Mouse (Mus musculus): ENCODE data around the gene Rpl39l.
"Not testable (repeated sequence)": the region's sequence is repeated elsewhere in the genome, so short reads cannot be mapped to it uniquely, and the experiment has no call there.

Gene Rpl39l

DNA sequence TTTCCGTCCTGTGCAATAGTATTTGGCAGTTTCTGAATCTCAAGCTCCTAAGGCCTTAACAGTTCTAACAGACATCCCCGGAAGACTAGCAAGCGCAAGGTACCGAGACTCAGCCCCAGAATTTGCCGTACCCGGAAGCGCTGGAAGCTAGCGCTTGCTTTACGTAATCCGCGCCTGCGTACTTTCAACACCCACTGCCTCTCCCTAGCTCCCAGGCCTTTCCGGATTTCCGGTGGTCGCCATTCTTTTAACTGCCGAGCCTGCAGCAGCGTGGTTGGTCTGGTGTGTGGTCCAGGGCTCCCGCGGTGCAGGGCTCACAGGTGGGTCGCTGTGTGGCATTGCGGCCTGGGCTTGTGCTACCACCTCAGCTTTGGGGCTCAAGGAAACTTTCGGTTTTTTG lies at the start of gene Rpl39l:
Gene Rpl39l (plus strand): TSS at position 222 of the 400 bp plus-strand sequence.
- DNase-seq (ENCODE audit: low spot score), result no peak

DNA sequence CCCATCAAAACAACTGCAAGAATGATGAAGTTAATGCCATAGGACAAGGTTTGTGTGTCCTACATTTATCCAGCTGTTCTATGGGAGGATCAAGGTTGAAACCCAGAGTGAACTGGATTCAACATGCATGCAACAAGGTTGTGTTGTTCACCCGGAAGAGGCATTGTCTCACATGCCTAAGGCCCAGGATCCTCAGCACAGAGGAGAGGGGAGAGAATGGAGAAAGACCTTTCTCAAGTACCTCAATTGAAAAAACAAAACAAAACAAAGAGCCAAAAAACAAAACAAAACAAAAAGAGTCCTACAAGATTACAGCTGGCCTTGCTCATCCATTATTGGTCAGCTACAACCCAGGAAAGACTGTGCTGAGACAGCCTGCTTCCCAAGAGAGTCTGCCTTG lies 42.4 kb upstream of the Rpl39l start:
- DNase-seq (ENCODE audit: low spot score), result no peak

GRCm38 (mm10) chr16:10129052-10129911 lies 40.7 kb upstream of the Rpl39l start:
- DNase-seq (ENCODE audit: low spot score), result no peak

GRCm38 (mm10) chr16:10143166-10143565 lies 26.9 kb upstream of the Rpl39l start:
- DNase-seq (ENCODE audit: low spot score), result no peak

DNA sequence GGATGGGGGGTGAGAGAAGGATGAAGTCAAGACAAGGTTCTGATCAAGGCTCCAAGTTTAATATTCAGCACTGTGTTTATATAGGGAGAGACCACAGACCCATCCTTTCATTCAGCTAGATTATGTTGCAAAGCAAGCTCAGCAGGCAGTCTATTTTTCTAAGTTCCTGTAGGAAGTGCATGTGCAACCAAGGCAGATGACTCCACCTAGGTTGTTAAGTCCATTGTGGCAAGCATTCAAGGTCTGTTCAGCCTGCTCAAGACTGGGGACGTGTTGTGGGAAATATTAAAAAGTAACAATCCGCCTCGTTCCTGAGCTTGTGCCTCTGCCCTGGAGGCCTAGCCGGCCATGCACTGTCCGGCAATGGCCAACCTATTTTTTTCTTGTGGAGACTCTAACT lies 22.6 kb upstream of the Rpl39l start:
- no peak for DNase-seq (ENCODE audit: low spot score)

- DNase-seq (ENCODE audit: low spot score), result no peak
These were observed 712 bp upstream of the Rpl39l start for GRCm38 (mm10) chr16:10169123-10169905.

DNA sequence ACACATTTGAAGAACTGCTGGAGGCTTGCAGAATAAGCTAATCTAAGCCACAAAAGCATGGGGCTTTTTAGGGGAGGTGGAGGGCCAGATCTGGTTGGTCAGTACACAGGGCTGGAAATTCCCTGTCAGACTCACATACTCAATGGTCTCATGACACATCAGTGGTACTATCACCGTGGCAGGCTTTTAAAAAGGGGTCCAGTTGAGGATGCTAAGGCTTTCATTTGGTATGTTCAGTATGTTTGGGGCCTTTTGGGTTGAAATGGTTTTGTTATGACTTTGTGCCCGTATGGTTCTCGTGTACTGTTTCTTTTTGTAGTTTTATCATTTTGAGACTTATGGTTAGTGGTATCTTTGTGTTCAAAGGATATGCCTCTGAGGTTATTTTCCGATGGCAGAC lies 1.2 kb downstream of the Rpl39l start:
- no peak for DNase-seq (ENCODE audit: low spot score)

DNA sequence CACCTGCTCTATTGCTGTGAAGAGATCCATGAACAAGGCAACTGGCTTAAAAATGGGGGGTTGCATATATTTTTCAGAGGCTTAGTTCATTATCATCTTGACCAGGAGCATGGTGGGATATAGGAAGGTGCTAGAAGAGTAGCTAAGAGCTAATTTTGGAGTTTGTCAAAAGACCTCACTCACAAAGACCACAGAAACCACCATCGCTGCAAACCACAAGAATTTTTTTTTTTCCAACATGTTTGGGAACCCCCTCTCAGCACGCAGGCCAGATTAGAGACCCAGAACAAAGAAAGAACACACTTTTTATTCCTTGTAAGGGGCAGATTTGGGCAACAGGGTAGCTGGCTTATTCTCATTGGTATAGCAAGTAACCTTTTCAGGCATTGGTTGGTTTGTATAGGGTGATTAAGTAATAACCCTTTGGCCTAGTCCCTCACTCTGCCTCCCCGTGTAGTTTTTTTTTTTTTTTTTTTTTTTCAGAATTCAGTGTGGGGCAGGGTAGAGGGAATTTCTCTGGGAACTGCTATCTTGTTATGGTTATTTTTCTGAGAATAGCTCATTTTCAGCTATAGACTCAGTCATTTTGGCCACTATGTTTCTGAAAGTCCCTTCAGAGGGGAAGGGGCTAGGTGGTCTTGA lies 2.3 kb downstream of the Rpl39l start:
- DNase-seq (ENCODE audit: low spot score), result no peak

DNA sequence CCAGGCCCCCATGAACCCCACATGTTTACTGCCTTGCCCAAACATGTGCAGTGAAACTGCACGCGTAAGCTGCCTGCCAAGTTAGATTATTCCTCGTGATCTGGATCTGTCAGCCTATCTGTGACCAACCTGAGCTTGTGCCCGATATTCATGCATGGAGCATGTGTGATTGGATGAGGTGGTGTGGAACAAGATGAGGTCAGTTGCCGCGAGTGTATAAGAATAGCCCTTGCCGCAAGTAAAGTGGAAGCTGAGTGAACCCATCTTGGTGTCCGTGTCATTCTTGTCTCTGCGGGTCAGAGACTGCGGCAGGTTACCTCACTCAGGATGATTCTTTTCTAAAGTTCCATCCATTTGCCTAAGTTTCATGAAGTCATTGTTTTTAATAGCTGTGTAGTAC lies 17.4 kb downstream of the Rpl39l start:
- DNase-seq (ENCODE audit: low spot score), result not testable (repeated sequence)

DNA sequence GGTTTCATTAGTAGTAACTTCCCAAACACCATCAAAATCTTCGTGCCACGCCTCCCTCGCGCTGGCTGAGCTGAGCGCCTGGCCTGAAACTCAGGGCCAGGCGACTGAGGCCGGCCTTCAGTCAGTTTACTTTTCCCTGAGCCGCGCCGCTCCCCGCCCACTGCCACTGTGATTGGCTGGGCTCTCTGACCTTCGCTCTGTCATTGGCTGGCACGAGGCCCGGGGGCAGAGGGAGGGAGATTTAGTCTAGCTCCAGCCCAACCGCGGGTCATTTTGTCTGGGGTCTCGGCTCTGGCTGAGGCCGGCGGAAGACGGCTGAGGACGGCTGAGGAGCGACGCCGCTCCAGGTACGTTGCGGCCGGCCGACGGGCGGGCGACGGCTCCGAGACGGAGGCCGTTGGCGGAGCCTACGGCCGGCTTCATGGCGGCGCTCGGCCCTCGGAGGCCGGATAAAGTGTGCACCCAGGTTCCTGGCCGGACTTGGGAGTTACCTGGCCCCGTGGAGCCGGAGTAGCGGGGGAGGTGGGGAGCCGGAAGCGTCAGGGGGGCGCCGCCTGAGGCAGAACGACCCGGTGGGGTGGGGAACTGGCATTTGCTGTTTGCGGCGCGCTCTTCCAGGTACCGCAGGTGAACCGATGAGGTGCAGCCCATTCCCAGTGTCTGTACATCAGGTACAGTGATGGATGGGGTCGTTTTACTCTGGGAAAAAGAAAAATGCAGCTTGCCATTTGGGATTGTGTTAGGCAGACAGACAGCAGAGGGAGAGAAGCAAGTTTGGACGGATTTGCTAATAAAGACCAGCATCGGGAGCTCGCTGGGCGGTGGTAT lies 22.9 kb downstream of the Rpl39l start, which contains the start of gene Atf7ip2:
Gene Atf7ip2 (plus strand): TSS at position 34 of the 828 bp plus-strand sequence.
- DNase-seq (ENCODE audit: low spot score), result no peak

- DNase-seq (ENCODE audit: low spot score), result no peak
These were observed 38.8 kb downstream of the Rpl39l start for GRCm38 (mm10) chr16:10208777-10209176.

DNA sequence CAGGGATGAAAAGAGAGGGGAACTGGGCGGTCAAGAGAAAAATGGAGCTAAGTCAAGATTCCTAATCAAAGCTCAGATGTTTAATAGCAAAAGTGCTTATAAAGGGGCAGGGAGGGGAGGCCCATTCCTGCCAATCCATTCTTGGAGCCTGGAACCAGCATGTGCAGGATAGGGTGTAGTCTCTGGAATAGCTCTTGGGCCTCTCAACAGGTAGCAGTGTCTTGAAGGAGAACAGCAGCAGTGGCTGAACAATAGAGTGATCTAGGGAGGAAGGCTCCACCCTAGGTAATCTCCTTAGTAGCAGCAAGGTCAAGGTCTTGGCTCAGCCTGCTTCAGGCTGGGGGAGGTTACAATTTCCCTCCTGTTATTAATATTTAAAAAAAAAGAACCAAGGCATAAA lies 46.3 kb downstream of the Rpl39l start:
- DNase-seq (ENCODE audit: low spot score), result not testable (repeated sequence)

DNA sequence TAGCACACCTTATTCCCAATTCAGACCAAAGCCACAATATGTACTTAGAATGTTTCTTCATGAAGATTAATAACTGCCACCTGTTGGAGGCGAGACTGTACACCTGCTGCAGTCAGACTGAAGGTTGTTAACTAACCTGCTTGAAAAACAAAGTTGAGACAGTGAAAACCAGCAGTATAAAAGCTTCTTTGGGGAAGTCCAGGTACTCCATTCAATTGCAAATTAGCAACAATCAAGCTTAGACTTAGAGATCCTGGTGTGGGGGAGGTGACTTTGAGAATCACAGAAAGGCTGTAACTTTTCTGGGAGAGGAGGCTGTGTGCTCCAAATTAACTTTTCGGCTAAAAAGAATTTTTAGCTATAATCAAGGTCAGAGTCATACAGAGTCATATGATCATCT lies 47.0 kb downstream of the Rpl39l start:
- DNase-seq (ENCODE audit: low spot score), result not testable (repeated sequence)

Measured in spleen, adult 12 weeks (tissue).